Mouse (Mus musculus) G1E (cell line): ENCODE measurements around the gene Prrt1. TPM values are rescaled to one million over a fixed set of nuclear protein-coding genes. Genes with fewer than 3 reads are reported as not detected.

Experiments
- ATAC-seq: 2 replicates; pipeline ENCODE4 v1.8.0; 2016; ENCODE audit warnings: mild to moderate bottlenecking; ENCODE audit not compliant: insufficient number of reproducible peaks, poor library complexity, low FRiP score, severe bottlenecking; ENCODE audit errors: extremely low read depth
- DNase-seq: peaks from one replicate; pipeline ENCODE4 v3.0.0; 2012; ENCODE audit warnings: low spot score
- H3K27me3 ChIP-seq: 2 replicates; pipeline ENCODE4 v1.6.1; 2012; ENCODE audit warnings: mild to moderate bottlenecking, low read length, inconsistent platforms; ENCODE audit not compliant: insufficient read depth
- H3K36me3 ChIP-seq: replicated peaks from 2 replicates; pipeline ENCODE3; 2012; ENCODE audit warnings: mild to moderate bottlenecking, inconsistent platforms
- H3K4me1 ChIP-seq: 2 replicates; pipeline ENCODE4 v1.6.1; 2012; ENCODE audit warnings: low read depth, low read length, inconsistent platforms, mixed read lengths; ENCODE audit not compliant: insufficient read depth
- H3K4me3 ChIP-seq: 2 replicates; pipeline ENCODE4 v1.5.1; 2012; ENCODE audit warnings: low read depth, mild to moderate bottlenecking, inconsistent platforms, low read length, moderate library complexity, mixed read lengths
- H3K9me3 ChIP-seq: replicated peaks from 2 replicates; pipeline ENCODE4 v1.6.1; 2012; ENCODE audit warnings: inconsistent platforms
- CTCF ChIP-seq: IDR thresholded peaks from 2 replicates; pipeline ENCODE4 v1.5.1; 2012; ENCODE audit warnings: low read depth, low read length, inconsistent platforms, mixed read lengths
- GATA1 ChIP-seq: IDR thresholded peaks from 2 replicates; pipeline ENCODE4 v1.6.1; 2012; ENCODE audit warnings: borderline replicate concordance, low read length, inconsistent platforms, mixed read lengths
- GATA2 ChIP-seq: IDR thresholded peaks from 2 replicates; pipeline ENCODE4 v1.6.1; 2012; ENCODE audit warnings: low read depth, low read length, inconsistent platforms, borderline replicate concordance
- POLR2AphosphoS5 ChIP-seq: IDR thresholded peaks from 2 replicates; pipeline ENCODE4 v1.6.1; 2012; ENCODE audit warnings: low read depth, low read length, inconsistent platforms; ENCODE audit not compliant: insufficient replicate concordance
- TAL1 ChIP-seq: conservative IDR thresholded peaks from 2 replicates; pipeline ENCODE4 v1.6.1; 2012; ENCODE audit warnings: low read depth, low read length, inconsistent platforms, mixed read lengths
- polyA plus RNA-seq: library from polyadenylated mRNA; stranded (reverse); fragments of >175 nt; gene quantifications from 2 replicates; pipeline ENCODE4 v1.2.3, GENCODE M21; 2012
- total RNA-seq, 2 experiments: library from RNA; stranded (forward) in 1 of 2; stranded (reverse) in 1 of 2; fragments of 200-1000 nt in 1 of 2; fragments of >200 nt in 1 of 2; fragmentation: Nextera tagmentation in 1 of 2; gene quantifications; 2 replicates each; pipeline ENCODE4 v1.2.3; 2014 to 2017

The Prrt1 gene
- total and polyA plus RNA-seq, 3 experiments, result not detected

DNA sequence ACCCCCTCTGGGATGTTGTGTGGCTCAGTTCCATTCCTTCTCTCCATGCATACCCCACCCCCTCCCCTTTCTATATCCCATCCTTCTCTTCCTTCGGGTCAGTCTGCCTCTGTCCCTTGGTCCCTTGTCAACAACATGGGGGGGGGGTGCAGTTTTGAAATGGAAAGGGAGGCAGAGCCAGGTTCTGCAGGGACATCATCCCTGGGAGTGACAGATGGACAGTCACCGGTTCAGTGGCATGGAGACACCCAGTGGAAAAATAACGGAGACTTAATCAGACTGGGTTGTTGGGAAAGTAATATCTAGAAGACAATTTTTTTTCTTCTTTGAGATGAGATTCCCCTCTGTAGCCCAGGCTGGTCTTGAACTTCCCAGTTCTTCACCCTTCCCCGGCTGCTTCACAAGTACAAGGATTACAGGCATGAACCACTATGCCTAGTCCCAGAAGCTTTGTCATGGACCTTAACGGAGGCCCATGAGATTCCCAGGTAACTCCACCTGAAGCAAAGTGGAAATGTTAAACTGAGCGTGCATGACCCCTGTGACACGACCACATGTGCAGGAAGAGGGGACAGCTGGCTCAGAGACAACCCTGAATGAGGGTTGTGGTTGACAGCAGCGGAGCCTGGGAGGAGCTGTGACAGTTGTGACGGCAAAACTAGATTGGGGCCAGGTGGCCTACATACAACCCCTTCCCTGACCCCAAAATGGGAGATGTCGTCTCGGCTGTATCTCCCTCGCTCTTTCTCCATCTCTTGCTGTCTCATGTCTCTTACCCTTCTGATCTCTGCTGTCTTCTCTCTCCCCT lies 667 bp downstream of the Prrt1 start:
- no peak overlapping the region for H3K4me3 ChIP-seq
- peaks cover 26% of the 10 kb centered on the region for H3K4me1 ChIP-seq
- no peak for ATAC-seq

DNA sequence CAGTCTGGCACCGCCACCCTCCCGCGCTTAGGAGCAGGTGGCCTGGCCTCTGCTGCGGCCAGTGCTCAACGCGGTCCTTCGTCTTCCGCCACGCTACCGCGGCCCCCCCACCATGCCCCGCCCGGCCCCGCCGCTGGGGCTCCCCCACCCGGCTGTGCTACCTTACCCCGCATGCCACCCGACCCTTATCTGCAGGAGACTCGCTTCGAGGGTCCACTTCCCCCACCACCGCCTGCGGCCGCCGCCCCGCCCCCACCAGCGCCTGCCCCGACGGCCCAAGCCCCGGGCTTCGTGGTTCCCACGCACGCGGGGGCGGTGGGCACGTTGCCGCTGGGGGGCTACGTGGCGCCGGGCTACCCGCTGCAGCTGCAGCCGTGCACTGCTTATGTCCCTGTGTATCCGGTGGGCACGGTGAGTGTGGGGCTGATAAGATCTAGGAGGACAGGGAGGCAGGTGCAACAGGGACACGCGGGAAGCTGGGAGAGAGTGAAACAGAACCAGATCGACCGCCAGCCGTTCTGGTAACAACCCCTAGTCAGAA lies 1.5 kb downstream of the Prrt1 start:
- Histone ChIP-seq H3K4me1 (peaks cover 24% of the 10 kb centered on the region), H3K9me3 (no peaks in the 10 kb centered on the region), H3K4me3 (no peak overlapping the region), H3K36me3 (no peaks in the 10 kb centered on the region), H3K27me3 (peaks cover 48% of the 10 kb centered on the region)
- ATAC-seq (no peak), DNase-seq (no peak)
- no peak for TF ChIP-seq TAL1
- no peak for TF ChIP-seq GATA1
- TF ChIP-seq GATA2, result no peak
- TF ChIP-seq POLR2AphosphoS5, result no peak

More for the DNA sequence above, 667 bp downstream of the Prrt1 start:
- peaks cover 6% of the 10 kb centered on the region for H3K36me3 ChIP-seq
- H3K27me3 ChIP-seq, result peaks cover 47% of the 10 kb centered on the region
- TF ChIP-seq CTCF, result no peak
- TF ChIP-seq POLR2AphosphoS5, result no peak
- H3K9me3 ChIP-seq, result no peaks in the 10 kb centered on the region
- DNase-seq, result no peak

GRCm38 (mm10) chr17:34631647-34632046 lies 2.3 kb downstream of the Prrt1 start:
- Histone ChIP-seq H3K27me3 (peaks cover 50% of the 10 kb centered on the region), H3K36me3 (no peaks in the 10 kb centered on the region), H3K4me1 (peaks cover 16% of the 10 kb centered on the region), H3K9me3 (no peaks in the 10 kb centered on the region), H3K4me3 (no peak overlapping the region)
- ATAC-seq, result no peak
- no peak for DNase-seq
- TF ChIP-seq CTCF (no peak), GATA2 (no peak)

- DNase-seq (no peak), ATAC-seq (no peak)
- peaks cover 50% of the 10 kb centered on the region for H3K27me3 ChIP-seq
- H3K36me3 ChIP-seq, result no peaks in the 10 kb centered on the region
- no peak for TF ChIP-seq TAL1
- TF ChIP-seq CTCF, result no peak
- no peak for TF ChIP-seq GATA1
- no peak for TF ChIP-seq GATA2
- TF ChIP-seq POLR2AphosphoS5, result no peak
- no peak overlapping the region for H3K4me3 ChIP-seq
- peaks cover 13% of the 10 kb centered on the region for H3K4me1 ChIP-seq
- H3K9me3 ChIP-seq, result no peaks in the 10 kb centered on the region
These were observed 2.9 kb downstream of the Prrt1 start for GRCm38 (mm10) chr17:34632261-34632691.

- TF ChIP-seq POLR2AphosphoS5, result no peak
- TF ChIP-seq GATA2, result no peak
- no peak for TF ChIP-seq CTCF
- no peak for TF ChIP-seq GATA1
- TF ChIP-seq TAL1, result no peak
- no peak overlapping the region for H3K4me3 ChIP-seq
- H3K4me1 ChIP-seq, result no peaks in the 10 kb centered on the region
- no peaks in the 10 kb centered on the region for H3K36me3 ChIP-seq
- H3K27me3 ChIP-seq, result peaks cover 41% of the 10 kb centered on the region
- ATAC-seq (no peak), DNase-seq (no peak)
- no peaks in the 10 kb centered on the region for H3K9me3 ChIP-seq
These were observed 6.3 kb downstream of the Prrt1 start for GRCm38 (mm10) chr17:34635671-34636070.

- Histone ChIP-seq H3K9me3 (no peaks in the 10 kb centered on the region), H3K4me1 (no peaks in the 10 kb centered on the region), H3K27me3 (peaks cover 51% of the 10 kb centered on the region), H3K36me3 (no peaks in the 10 kb centered on the region), H3K4me3 (no peak overlapping the region)
- ATAC-seq (no peak), DNase-seq (no peak)
- no peak for TF ChIP-seq GATA2
- no peak for TF ChIP-seq TAL1
- TF ChIP-seq POLR2AphosphoS5, result no peak
- no peak for TF ChIP-seq GATA1
- no peak for TF ChIP-seq CTCF
These were observed 8.1 kb downstream of the Prrt1 start for GRCm38 (mm10) chr17:34637459-34637858.
